Mouse (Mus musculus): ENCODE results near the gene Sgsh. TPM values are rescaled to one million over a fixed set of nuclear protein-coding genes. Genes with fewer than 3 reads are reported as not detected.

Gene Sgsh
- total RNA-seq, 4 experiments from 2014 or later = 21.9 to 28.3 (median 24.9) TPM

- no peak for DNase-seq
Measured at GRCm38 (mm10) chr11:119306762-119307657, 48.3 kb downstream of the Sgsh start.

DNA sequence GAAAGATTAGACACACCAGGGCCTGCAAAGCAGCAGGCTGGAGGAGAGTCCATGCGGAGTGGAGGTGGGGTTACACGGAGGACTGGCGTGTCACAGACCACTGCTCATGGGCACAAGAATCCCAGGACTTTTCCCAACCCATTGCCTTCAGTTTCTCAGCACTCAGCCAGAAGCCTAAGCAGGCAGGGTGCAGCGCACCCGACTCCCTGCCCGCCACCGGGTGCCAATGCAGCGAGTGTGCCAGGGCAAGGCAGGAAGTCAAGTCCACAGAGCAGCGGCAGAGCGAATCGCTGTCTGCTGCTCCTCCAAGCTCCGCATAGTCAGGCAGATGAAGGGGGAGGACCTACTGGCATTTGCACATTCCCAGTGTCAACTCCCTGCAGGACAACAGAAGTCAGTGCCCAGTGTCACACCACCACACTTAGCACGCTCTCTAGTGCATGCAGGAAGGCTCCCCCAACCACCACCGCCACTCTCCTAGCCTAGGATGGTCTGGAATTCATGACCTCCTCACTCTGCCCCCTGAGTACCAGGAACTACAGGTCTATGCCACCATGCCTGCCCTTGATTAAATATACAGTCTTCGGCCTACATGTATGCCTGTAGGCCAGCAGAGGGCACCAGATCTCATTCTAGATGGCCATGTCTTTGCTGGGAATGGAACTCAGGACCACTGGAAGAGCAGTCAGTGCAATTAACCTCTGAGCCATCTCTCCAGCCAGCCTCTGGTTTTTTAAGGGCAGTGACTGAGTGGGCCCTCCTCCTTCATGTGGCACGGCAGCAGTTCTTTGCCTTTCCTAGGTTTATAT is 50.2 kb downstream of the Sgsh start:
- DNase-seq = no peak

DNA sequence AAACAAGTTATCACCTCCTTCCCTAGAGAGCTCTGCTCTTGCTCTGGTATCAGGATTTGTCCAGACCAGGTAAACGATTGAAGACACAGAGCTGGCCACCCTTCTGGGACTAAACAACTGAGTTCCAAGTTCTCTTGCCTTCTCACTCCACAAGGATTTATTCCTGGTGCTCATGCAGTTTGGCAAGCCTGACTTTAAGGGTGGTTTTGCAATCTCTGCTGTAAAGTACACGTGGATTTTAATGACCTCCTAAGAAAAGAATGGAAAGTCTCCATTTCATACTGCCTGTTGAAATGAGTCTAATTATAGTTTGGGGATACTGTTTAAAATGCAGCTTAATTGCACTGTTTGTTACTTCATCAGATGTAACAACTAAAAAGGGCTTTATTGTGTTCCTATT is 54.4 kb downstream of the Sgsh start:
- no peak for DNase-seq

GRCm38 (mm10) chr11:119300246-119300935 is 54.9 kb downstream of the Sgsh start:
- DNase-seq = no peak

DNA sequence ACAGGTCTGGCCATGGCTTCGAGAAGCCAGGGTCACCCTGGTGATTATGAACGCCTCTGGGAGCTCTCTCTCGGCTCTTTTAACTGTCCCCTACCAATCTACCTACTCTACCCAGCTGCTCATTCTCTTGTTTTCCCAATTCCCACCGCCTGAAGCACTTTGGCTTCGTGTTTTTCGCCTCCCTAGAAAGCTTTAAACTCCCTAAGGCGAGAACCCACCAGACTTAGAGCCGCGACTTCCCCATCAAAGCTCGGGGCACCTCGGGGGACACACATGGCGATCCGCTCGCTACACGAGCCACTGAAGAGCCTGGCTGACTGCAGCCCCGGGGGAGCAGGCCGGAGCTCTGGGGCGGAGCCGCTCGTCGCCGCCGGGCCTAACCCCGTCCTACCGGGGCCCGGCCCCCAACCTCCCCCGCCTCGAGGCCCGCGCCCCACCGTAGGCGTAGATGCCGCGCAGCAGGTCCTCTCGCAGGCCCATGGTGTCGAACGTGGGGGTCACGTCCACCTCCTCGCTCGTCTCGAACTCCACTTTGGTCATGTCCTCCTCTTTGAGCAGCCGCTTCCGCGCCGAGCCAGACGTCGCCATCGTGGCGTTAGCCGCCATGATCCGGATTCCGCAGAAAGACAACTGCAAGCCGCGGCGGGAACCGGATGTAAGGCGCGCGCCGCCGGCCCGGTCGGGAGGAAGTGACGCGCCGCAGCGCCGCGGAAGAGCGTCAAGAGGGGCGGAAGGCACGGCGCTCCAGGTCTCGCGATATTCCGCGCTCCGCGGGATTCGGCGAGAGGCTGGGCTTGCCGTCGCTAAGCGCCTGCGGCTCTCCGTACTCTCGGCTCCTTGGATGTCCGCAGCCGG is 55.7 kb downstream of the Sgsh start, which contains the start of gene Eif4a3:
Gene Eif4a3, minus strand, starts transcription at position 699 of the 855 bp plus-strand sequence.
- DNase-seq = peak; percentile 89

GRCm38 (mm10) chr11:119298917-119299316 is 56.4 kb downstream of the Sgsh start:
- no peak for DNase-seq

DNA sequence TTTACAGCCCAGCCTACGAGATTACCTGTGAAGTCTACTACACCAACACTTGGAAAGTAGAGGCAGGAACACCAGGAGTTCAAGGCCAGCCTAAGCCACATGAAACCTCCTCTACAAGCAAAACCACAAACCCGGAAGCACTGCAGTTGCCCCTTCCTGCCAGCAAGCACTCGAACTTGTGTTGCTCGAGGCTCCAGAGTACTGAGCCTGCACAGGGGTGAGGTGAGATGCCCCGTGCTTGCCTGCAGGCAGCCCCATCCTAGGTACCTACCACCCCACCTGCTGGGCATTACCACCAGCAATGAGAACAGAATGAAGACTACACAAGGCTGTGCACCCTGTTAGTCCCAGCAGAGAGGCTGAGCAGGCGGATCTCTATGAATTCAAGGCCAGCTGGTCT is 57.3 kb downstream of the Sgsh start:
- no peak for DNase-seq

Small RNA genes lying within 50 kb of the gene (microRNA-seq; reads per million reads assigned to microRNA genes)
- 0.67 to 0.70 reads per million in 2 experiments for gene Mir1932

Other genes with a start within 250 kb of the Sgsh start
- 10 to 100 TPM; 17.1 to 26.4 (median 22.0) TPM for gene Tbc1d16, start 127.0 kb downstream of the Sgsh start, total RNA-seq (2022)
- gene Ccdc40, start 127.0 kb downstream of the Sgsh start, total RNA-seq (2022) = 1 to 10 TPM in 2 of 4 experiments, under 1 TPM in 2; 0.73 to 1.9 (median 1.3) TPM
- 100 to 1,000 TPM; 128 to 162 (median 139) TPM for gene Gaa, start 87.6 kb downstream of the Sgsh start, total RNA-seq (2022)
- 100 to 1,000 TPM; 130 to 147 (median 132) TPM for gene Eif4a3, start 55.4 kb downstream of the Sgsh start, total RNA-seq (2022)
- 1 to 10 TPM in 1 of 4 experiments, under 1 TPM in 3; 0.12 to 1.1 (median 0.75) TPM for gene Card14, start 47.8 kb downstream of the Sgsh start, total RNA-seq (2022)
- 10 to 100 TPM in 2 of 4 experiments, 1 to 10 TPM in 2; 9.0 to 10.2 (median 9.9) TPM for gene Slc26a11, start within 50 bp of the Sgsh start, total RNA-seq (2022)
- 10 to 100 TPM; 28.2 to 41.6 (median 36.2) TPM for gene Rnf213, start 37.6 kb upstream of the Sgsh start, total RNA-seq (2022)
- 10 to 100 TPM; 23.8 to 31.3 (median 29.2) TPM for gene Endov, start 135.8 kb upstream of the Sgsh start, total RNA-seq (2022)
- 1 to 10 TPM; 2.4 to 8.5 (median 5.4) TPM for gene Nptx1, start 192.2 kb upstream of the Sgsh start, total RNA-seq (2022)
- gene Rptor, start 247.4 kb upstream of the Sgsh start, total RNA-seq (2022) = 10 to 100 TPM; 57.6 to 74.5 (median 59.9) TPM